Mouse (Mus musculus): Measurements from ENCODE around the gene Rnpepl1. TPM values are rescaled to one million over a fixed set of nuclear protein-coding genes. Genes with fewer than 3 reads are reported as not detected.

Rnpepl1 gene
- polyA plus RNA-seq (2017; shearing (Covaris generic)) = 146 TPM

DNA sequence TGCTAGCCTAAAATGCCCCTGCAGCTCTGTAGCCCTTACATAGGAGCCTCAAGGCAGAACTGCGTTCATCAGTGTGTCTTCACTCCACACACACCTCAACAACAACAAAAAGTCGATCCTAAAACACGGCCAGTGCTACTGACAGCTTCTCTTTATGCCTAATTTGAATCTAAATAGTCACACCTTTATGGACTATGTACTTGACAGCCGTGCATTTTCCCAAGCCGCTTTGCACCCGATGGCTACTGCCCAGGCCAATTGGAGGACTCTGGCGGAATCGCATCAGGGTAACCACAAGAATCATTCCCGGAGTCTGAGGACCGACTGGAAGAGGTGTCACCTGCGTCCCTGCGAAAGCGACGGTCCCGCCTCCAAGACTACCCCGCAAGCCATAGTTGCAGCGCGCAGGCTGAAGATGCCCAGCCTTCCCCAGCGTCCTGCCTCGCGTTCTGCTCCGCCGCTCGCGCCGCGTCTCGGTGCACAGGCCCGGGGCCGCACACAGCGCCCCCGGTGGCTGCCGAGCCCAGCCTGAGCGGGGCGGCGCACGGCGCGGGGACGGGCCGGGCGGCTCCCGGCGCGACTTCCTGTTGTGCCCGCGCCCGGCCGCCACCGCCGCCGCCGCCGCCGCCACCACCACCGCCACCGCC is at the start of gene Rnpepl1:
Rnpepl1 (plus strand) TSS at position 545 of the 647 bp plus-strand sequence.

DNA sequence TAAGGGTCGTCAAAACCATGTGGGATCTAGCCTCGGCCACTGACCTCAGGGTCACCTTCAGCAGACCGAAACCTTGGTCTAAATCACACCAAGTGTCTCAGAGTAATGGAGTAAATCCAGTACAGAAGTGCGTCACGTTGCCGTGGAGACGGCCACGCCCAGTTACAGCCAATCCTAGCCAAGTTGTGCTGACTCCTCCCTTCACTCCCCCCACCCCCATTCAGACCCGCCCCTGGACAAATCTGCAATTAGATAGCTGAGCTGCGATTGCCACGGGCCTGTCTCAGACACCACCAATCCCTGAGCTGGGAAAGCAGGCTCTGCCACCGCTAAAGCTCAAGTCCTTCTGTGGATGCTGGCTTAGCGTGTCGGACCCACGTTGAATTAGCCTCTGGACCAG is 7.8 kb upstream of the Rnpepl1 start, which contains the start of gene Ankmy1:
Ankmy1 (minus strand) TSS at position 121 of the 400 bp plus-strand sequence.

DNA sequence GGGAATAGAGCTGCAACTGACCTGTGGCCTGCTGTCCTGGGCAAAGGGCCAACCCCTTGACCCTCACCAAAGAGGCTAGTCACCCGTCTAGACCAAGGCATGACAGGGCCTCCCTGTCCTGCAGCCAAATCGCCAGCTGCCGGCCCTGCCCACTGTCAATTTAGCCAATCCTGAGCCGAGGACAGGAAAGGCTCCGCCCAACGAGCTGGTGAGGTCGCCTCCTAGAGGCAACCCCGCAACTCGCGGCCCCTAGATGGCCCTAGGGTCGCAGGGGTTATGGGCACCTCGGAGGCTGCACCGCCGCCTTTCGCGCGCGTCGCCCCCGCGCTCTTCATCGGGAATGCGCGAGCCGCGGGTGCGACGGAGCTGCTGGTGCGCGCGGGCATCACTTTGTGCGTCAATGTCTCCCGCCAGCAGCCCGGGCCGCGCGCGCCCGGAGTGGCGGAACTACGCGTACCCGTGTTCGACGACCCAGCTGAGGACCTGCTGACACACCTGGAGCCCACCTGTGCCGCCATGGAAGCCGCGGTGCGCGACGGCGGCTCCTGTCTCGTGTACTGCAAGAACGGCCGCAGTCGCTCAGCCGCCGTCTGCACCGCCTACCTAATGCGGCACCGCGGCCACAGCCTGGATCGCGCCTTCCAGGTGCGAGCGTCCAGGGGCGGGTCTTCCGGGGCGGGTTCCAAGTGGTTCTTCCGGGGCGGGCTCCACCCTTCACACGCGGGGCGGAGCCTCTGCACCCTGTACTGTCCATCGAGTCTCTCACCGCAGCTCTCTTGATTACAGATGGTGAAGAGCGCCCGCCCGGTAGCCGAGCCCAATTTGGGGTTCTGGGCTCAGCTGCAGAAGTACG is 3.6 kb upstream of the Rnpepl1 start, which contains the start of gene Dusp28:
Dusp28 (plus strand) TSS at position 203 of the 853 bp plus-strand sequence.

DNA sequence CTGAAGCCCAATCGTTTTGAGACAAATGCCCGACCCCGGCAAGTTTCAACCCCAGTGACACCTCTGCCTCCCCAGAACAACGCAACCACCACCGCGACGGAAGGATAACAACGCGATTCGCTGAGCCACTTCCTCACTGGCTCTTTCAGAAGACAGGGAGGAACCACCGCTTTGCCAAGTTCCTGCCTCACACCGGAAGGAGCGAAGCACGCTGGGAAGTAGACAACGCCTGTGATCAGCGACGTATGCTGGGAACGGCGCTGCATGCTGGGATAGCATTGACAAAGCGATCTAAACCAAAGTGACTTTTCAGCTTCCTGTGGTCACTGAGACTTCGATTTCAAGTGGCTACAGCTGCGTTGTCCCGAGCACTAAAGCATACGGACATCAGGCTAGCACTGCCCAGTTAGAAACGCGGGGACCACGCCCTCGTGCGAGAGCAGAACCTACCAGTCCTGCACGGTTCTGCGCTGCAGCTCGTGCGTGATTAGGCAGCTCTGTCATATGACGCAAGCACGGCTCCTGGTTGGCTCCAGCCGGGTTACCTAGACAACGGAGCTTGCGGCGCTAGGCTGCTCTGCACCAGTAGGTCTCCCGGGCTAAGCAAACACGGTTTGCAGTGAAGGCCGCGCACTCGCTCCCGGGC is 23.7 kb downstream of the Rnpepl1 start, which contains the start of gene Capn10:
Capn10 (plus strand) TSS at position 195 of the 646 bp plus-strand sequence.

DNA sequence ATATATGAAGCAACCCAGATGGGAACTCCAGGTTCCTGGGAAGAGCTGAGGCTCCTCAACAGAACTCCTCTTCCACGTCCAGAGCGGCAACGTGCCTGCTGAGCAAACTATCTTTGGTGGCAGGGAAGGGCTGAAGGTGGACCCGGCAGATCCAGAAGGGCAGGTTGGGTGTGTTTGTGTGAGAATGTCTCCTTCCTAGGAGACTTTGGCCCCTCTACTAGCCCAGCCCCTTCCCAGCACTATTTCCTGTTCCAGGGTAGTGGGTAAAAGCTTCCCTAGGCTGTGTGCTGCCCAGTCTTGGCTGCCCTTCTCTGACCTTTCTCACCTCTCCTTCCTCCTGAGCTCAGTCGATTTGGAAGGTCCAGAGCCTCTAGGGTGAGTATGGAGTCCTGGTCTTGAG is 40.0 kb downstream of the Rnpepl1 start, which contains the start of gene Gpr35:
Gpr35 (plus strand) TSS at position 259 of the 400 bp plus-strand sequence.

Other genes with a start within 250 kb of the Rnpepl1 start
- 4.7 TPM for gene Gpc1, start 79.1 kb upstream of the Rnpepl1 start, polyA plus RNA-seq (2017; shearing (Covaris generic))
- 0.80 TPM for gene Ankmy1, start 7.9 kb upstream of the Rnpepl1 start, polyA plus RNA-seq (2017; shearing (Covaris generic))
- gene Dusp28, start 3.8 kb upstream of the Rnpepl1 start, polyA plus RNA-seq (2017; shearing (Covaris generic)) = 12.1 TPM
- 14.9 TPM for gene Capn10, start 23.6 kb downstream of the Rnpepl1 start, polyA plus RNA-seq (2017; shearing (Covaris generic))
- 0.47 TPM for gene Gpr35, start 40.1 kb downstream of the Rnpepl1 start, polyA plus RNA-seq (2017; shearing (Covaris generic))
- not detected for gene Aqp12, start 95.6 kb downstream of the Rnpepl1 start, polyA plus RNA-seq (2017; shearing (Covaris generic))
- gene Kif1a, start 191.2 kb downstream of the Rnpepl1 start, polyA plus RNA-seq (2017; shearing (Covaris generic)) = not detected
- not detected for gene Agxt, start 224.5 kb downstream of the Rnpepl1 start, polyA plus RNA-seq (2017; shearing (Covaris generic))